Mouse (Mus musculus) C2C12 (cell line): ENCODE measurements around the gene Rfng. TPM values are rescaled to one million over a fixed set of nuclear protein-coding genes. Genes with fewer than 3 reads are reported as not detected.

ENCODE experiments used
- H3K27me3 ChIP-seq: one replicate; pipeline ENCODE4 v1.6.1; 2011; ENCODE audit not compliant: control insufficient read depth, insufficient read depth, insufficient read length
- H3K36me3 ChIP-seq: one replicate; pipeline ENCODE4 v1.6.1; 2011; ENCODE audit not compliant: control insufficient read depth, insufficient read depth
- H3K4me3 ChIP-seq: one replicate; pipeline ENCODE4 v1.5.1; 2011; ENCODE audit warnings: mild to moderate bottlenecking, control low read depth; ENCODE audit not compliant: poor library complexity, insufficient read depth, severe bottlenecking
- H3K79me2 ChIP-seq: one replicate; pipeline ENCODE4 v1.6.1; 2011; ENCODE audit not compliant: control insufficient read depth, insufficient read depth
- H3K79me3 ChIP-seq: one replicate; pipeline ENCODE4 v1.6.1; 2011; ENCODE audit warnings: low read depth, control low read depth
- H3ac ChIP-seq: one replicate; pipeline ENCODE3; 2011; ENCODE audit warnings: low read depth; ENCODE audit not compliant: control insufficient read depth, insufficient read length
- CEBPB ChIP-seq: IDR thresholded peaks from one replicate; pipeline ENCODE4 v1.6.1; 2011; ENCODE audit warnings: low read depth, mild to moderate bottlenecking, control low read depth, moderate library complexity
- CTCF ChIP-seq: IDR thresholded peaks from one replicate; pipeline ENCODE4 v1.5.1; 2011; ENCODE audit not compliant: control insufficient read depth, insufficient read depth, insufficient read length
- FOSL1 ChIP-seq: IDR thresholded peaks from one replicate; pipeline ENCODE4 v1.8.0; 2011; ENCODE audit warnings: mild to moderate bottlenecking, low read length; ENCODE audit not compliant: poor library complexity, insufficient read depth, severe bottlenecking
- MAX ChIP-seq: IDR thresholded peaks from one replicate; pipeline ENCODE4 v1.6.1; 2011; ENCODE audit warnings: mild to moderate bottlenecking, control low read depth
- MYOD1 ChIP-seq: IDR thresholded peaks from one replicate; pipeline ENCODE4 v1.6.1; 2011; ENCODE audit warnings: low read depth; ENCODE audit not compliant: control insufficient read depth, insufficient read length
- MYOG ChIP-seq: IDR thresholded peaks from one replicate; pipeline ENCODE4 v1.6.1; 2011; ENCODE audit not compliant: control insufficient read depth, insufficient read length; ENCODE audit errors: extremely low read depth
- USF1 ChIP-seq: IDR thresholded peaks from one replicate; pipeline ENCODE4 v1.6.1; 2011; ENCODE audit warnings: low read depth, mild to moderate bottlenecking, control low read depth, moderate library complexity
- polyA plus RNA-seq: library from polyadenylated mRNA; unstranded; fragments of >200 nt; fragmentation: generic; extraction: Trizol; gene quantifications from one replicate; pipeline ENCODE4 v1.2.1, GENCODE M21; 2012; ENCODE audit warnings: missing spikeins

Rfng gene
- polyA plus RNA-seq, 1 experiment: 17.6 TPM

- Histone ChIP-seq H3K4me3 (no peak overlapping the region), H3K79me3 (no peaks in the 10 kb centered on the region), H3K36me3 (no peaks in the 10 kb centered on the region), H3K27me3 (peaks cover 24% of the 10 kb centered on the region), H3ac (no peak overlapping the region), H3K79me2 (no peaks in the 10 kb centered on the region)
- TF ChIP-seq CEBPB (no peak), CTCF (no peak), MAX (no peak), USF1 (no peak), FOSL1 (no peak), MYOD1 (no peak), MYOG (no peak)
Observed at GRCm38 (mm10) chr11:120740981-120741380, 43.0 kb downstream of the Rfng start.

- no peak for TF ChIP-seq MAX
- no peak for TF ChIP-seq CTCF
- no peaks in the 10 kb centered on the region for H3K79me2 ChIP-seq
Observed at GRCm38 (mm10) chr11:120736424-120736823, 47.6 kb downstream of the Rfng start.

GRCm38 (mm10) chr11:120733521-120733920 is 50.5 kb downstream of the Rfng start:
- H3K79me2 ChIP-seq: no peaks in the 10 kb centered on the region
- H3K79me3 ChIP-seq: no peaks in the 10 kb centered on the region
- no peak for TF ChIP-seq MYOD1
- no peak for TF ChIP-seq CEBPB
- TF ChIP-seq MAX: no peak
- no peak for TF ChIP-seq FOSL1
- no peak for TF ChIP-seq USF1
- TF ChIP-seq MYOG: no peak
- no peak for TF ChIP-seq CTCF
- no peaks in the 10 kb centered on the region for H3K36me3 ChIP-seq
- H3K27me3 ChIP-seq: no peaks in the 10 kb centered on the region
- H3K4me3 ChIP-seq: no peak overlapping the region
- H3ac ChIP-seq: no peak overlapping the region

More at GRCm38 (mm10) chr11:120736424-120736823, 47.6 kb downstream of the Rfng start:
- peaks cover 8% of the 10 kb centered on the region for H3K27me3 ChIP-seq
- H3ac ChIP-seq: no peak overlapping the region
- H3K4me3 ChIP-seq: no peak overlapping the region
- H3K79me3 ChIP-seq: no peaks in the 10 kb centered on the region
- H3K36me3 ChIP-seq: no peaks in the 10 kb centered on the region

GRCm38 (mm10) chr11:120731858-120732680 is 51.9 kb downstream of the Rfng start, which contains the start of gene Cbr2:
Gene Cbr2 (minus strand): TSS chr11:120732114.
- no peaks in the 10 kb centered on the region for H3K79me2 ChIP-seq
- TF ChIP-seq FOSL1 (no peak), MAX (no peak), USF1 (no peak), CEBPB (no peak), CTCF (no peak), MYOG (no peak), MYOD1 (no peak)
- H3K36me3 ChIP-seq: no peaks in the 10 kb centered on the region
- H3ac ChIP-seq: no peak within 1 kb of the TSS
- no peaks in the 10 kb centered on the region for H3K79me3 ChIP-seq
- H3K4me3 ChIP-seq: no peak within 1 kb of the TSS
- H3K27me3 ChIP-seq: no peaks in the 10 kb centered on the region

GRCm38 (mm10) chr11:120731395-120731794 is 52.6 kb downstream of the Rfng start:
- H3K36me3 ChIP-seq: no peaks in the 10 kb centered on the region
- no peak for TF ChIP-seq USF1
- no peak for TF ChIP-seq FOSL1
- TF ChIP-seq MYOG: no peak
- no peak for TF ChIP-seq MAX
- no peak for TF ChIP-seq CTCF
- TF ChIP-seq CEBPB: no peak
- no peak for TF ChIP-seq MYOD1
- H3K79me2 ChIP-seq: no peaks in the 10 kb centered on the region
- no peaks in the 10 kb centered on the region for H3K79me3 ChIP-seq
- no peak overlapping the region for H3K4me3 ChIP-seq
- no peak overlapping the region for H3ac ChIP-seq
- H3K27me3 ChIP-seq: no peaks in the 10 kb centered on the region

Other genes with a start within 250 kb of the Rfng start
- gene Mcrip1, start 234.5 kb downstream of the Rfng start, polyA plus RNA-seq: 90.7 TPM
- 0.12 TPM for gene Ppp1r27, start 233.1 kb downstream of the Rfng start, polyA plus RNA-seq
- 519 TPM for gene P4hb, start 211.0 kb downstream of the Rfng start, polyA plus RNA-seq
- gene Arhgdia, start 202.6 kb downstream of the Rfng start, polyA plus RNA-seq: 1,072 TPM
- gene Alyref, start 185.8 kb downstream of the Rfng start, polyA plus RNA-seq: 218 TPM
- gene Anapc11, start 185.8 kb downstream of the Rfng start, polyA plus RNA-seq: 254 TPM
- not detected for gene Npb, start 175.7 kb downstream of the Rfng start, polyA plus RNA-seq
- 51.5 TPM for gene Pcyt2, start 166.3 kb downstream of the Rfng start, polyA plus RNA-seq
- 21.9 TPM for gene Sirt7, start 159.0 kb downstream of the Rfng start, polyA plus RNA-seq
- 33.3 TPM for gene Mafg, start 150.6 kb downstream of the Rfng start, polyA plus RNA-seq
- gene Pycr1, start 140.4 kb downstream of the Rfng start, polyA plus RNA-seq: 16.1 TPM
- gene Myadml2, start 136.0 kb downstream of the Rfng start, polyA plus RNA-seq: not detected
- gene Notum, start 123.0 kb downstream of the Rfng start, polyA plus RNA-seq: 0.43 TPM
- 66.0 TPM for gene Aspscr1, start 111.2 kb downstream of the Rfng start, polyA plus RNA-seq
- 57.6 TPM for gene Cenpx, start 70.5 kb downstream of the Rfng start, polyA plus RNA-seq
- 13.5 TPM for gene Lrrc45, start 70.3 kb downstream of the Rfng start, polyA plus RNA-seq
- 2.5 TPM for gene Rac3, start 62.7 kb downstream of the Rfng start, polyA plus RNA-seq
- gene Dcxr, start 56.9 kb downstream of the Rfng start, polyA plus RNA-seq: 15.4 TPM
- gene Cbr2, start 52.1 kb downstream of the Rfng start, polyA plus RNA-seq: 51.7 TPM
- 774 TPM for gene Hmga1b, start 21.4 kb downstream of the Rfng start, polyA plus RNA-seq
- gene Gps1, start 65 bp upstream of the Rfng start, polyA plus RNA-seq: 187 TPM
- gene Dus1l, start 12.2 kb upstream of the Rfng start, polyA plus RNA-seq: 64.7 TPM
- gene Fasn, start 40.3 kb upstream of the Rfng start, polyA plus RNA-seq: 199 TPM
- 1.1 TPM for gene Ccdc57, start 148.7 kb upstream of the Rfng start, polyA plus RNA-seq
- 0.89 TPM for gene Slc16a3, start 164.3 kb upstream of the Rfng start, polyA plus RNA-seq
- gene Csnk1d, start 207.1 kb upstream of the Rfng start, polyA plus RNA-seq: 79.2 TPM